Mouse (Mus musculus): ENCODE data around the gene Hapln2.

Hapln2 gene

DNA sequence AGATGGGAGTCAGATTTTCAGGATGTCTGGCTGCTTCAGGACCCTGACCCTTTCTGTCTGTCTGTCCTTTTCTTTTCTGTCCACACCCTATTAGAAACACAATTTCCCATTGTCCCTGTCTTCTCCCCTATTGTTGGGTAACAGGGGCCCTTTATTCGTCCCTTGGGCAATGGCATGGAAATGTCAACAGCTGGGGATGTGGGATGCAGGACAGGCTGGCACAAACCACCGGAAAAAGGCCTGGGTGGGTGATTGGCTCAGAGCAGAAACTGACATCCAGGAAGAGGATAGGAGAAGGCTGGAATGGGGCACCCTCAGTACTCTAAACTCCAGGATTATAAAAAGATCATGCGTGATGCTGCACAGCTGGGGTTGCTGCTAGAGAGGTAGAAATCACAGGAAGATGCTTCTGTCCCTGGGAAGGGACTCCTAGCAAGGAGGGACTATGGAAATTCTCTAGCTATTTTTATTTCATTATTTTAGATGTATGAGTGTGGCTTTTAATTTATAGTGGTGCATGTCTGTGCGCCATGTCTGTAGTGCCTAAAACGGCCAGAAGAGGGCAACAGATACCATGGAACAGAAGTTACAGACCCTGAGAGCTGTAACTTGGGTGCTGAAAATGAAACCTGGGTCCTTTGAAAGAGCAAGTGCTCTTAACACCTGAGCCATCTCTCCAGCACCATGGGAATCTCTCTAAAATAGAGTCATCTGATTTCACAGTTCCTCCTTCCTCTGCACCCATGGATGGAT, at the start of gene Hapln2:
Hapln2 (minus strand) TSS at position 150 of the 753 bp plus-strand sequence.
- ChIA-PET CTCF (interaction anchor here (0.5 to 3.9 kb wide), 25 partner anchors 10 to 299 kb away, joined by 3 to 52 read pairs (median 5); partner anchors contain the start of gene Bcan (in 1 of the 4)), POLR2A (interaction anchor here in 3 of 4 experiments (1.0 to 2.0 kb wide), 5 partner anchors 22 to 67 kb away, joined by 3 to 7 read pairs (median 6); partner anchors contain the start of gene Bcan (in 1 of the 3))

DNA sequence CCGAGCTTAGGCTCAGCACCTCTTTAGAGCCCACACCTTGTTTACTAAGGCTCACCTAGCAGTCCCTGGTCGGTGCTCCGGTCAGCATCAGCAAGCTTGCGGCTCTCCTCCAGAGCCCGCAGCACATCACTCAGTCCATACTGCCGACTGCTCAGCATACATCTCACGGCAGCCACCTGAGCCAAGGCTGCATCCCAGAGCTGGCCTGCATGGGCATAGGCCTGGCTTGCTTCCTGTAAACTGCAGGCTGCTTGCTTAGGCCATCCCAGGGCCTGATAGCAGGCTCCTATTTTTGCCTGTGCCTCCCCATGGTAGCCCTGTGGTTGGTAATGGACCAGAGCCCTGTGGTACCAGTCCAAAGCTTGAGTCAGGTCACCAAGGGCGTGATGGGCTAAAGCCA, 47.4 kb upstream of the Hapln2 start:
- ChIA-PET CTCF (interaction anchor here in 3 of 4 experiments (0.6 to 6.8 kb wide), 9 partner anchors 54 to 307 kb away, joined by 3 to 76 read pairs (median 3); no protein-coding TSS in a partner anchor), POLR2A (interaction anchor here in 1 of 4 experiments (1.0 kb wide), 1 partner anchor 65 kb away, joined by 3 read pairs; no protein-coding TSS in a partner anchor)

DNA sequence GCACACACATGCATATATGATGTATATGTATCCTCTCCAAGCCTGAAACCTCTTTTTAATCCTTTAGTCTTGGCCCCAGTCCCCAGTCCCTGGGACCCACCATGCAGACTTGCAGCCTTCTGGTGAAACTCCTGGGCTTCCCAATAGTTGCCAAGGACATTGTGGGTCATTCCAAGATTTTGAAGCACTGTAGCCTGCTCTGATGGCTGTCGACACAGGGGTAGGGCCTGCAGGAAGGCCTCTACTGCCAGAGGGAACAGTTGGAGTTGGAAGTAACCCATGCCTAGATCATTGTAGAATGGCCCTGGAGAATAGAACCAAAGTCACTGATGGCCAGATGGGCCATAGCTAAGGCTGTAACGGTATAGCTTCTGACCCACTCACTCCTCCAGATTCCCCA, 47.0 kb upstream of the Hapln2 start:
- ChIA-PET POLR2A (interaction anchor here in 1 of 4 experiments (1.0 kb wide), 2 partner anchors 65 to 69 kb away, joined by 3 read pairs; no protein-coding TSS in a partner anchor), CTCF (interaction anchor here in 3 of 4 experiments (0.6 to 6.8 kb wide), 8 partner anchors 55 to 306 kb away, joined by 3 to 76 read pairs (median 3); no protein-coding TSS in a partner anchor)

- ChIA-PET POLR2A (interaction anchor here in 1 of 4 experiments (1.0 to 2.6 kb wide), 2 partner anchors 9 to 70 kb away, joined by 3 to 5 read pairs; no protein-coding TSS in a partner anchor), CTCF (interaction anchor here in 2 of 4 experiments (1.7 to 6.8 kb wide), 3 partner anchors 57 to 63 kb away, joined by 6 to 76 read pairs (median 9); no protein-coding TSS in a partner anchor)
Measured at GRCm38 (mm10) chr3:88073631-88074030, 46.2 kb upstream of the Hapln2 start.

DNA sequence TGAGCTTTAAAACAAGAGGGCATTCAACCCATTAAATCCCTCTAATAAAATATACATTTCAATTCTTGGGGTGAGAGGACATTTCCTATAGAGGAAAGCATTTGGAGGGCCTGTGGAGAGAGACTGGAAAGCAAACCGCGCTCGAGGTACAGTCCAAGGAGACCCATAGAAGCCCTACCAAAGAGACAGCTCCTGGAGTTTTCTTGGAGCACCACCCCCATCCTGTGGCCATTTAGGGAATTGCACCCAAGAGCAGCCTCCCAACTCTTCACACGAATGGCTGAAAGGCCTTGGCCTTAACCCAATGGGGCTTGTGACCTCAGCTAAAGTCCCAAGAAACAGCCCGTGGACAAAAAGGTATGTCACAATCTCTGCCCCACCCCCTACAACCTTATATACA, 44.4 kb upstream of the Hapln2 start:
- ChIA-PET CTCF (interaction anchor here (0.5 to 6.8 kb wide), 69 partner anchors 9 to 1306 kb away, joined by 3 to 76 read pairs (median 4); partner anchors contain the start of genes Hapln2 (in 3 of the 4), Iqgap3 (in 3 of the 4), Nes (in 2 of the 4) and Bcan (in 1 of the 4)), POLR2A (interaction anchor here in 3 of 4 experiments (0.5 to 3.2 kb wide), 27 partner anchors 9 to 545 kb away, joined by 3 to 13 read pairs (median 5); partner anchors contain the start of genes Bcan (in 2 of the 3), Gpatch4 (in 2 of the 3), Hapln2 (in 2 of the 3) and Iqgap3 (in 1 of the 3))

GRCm38 (mm10) chr3:88068386-88068785, 41.0 kb upstream of the Hapln2 start:
- CTCF ChIA-PET = interaction anchor here in 2 of 4 experiments (0.7 to 6.8 kb wide), 4 partner anchors 19 to 312 kb away, joined by 3 to 76 read pairs (median 19); partner anchors contain the start of gene Hapln2 (in 1 of the 2)
- POLR2A ChIA-PET = interaction anchor here in 1 of 4 experiments (0.6 to 2.7 kb wide), 3 partner anchors 13 to 86 kb away, joined by 3 to 13 read pairs (median 3); partner anchors contain the start of gene Iqgap3

DNA sequence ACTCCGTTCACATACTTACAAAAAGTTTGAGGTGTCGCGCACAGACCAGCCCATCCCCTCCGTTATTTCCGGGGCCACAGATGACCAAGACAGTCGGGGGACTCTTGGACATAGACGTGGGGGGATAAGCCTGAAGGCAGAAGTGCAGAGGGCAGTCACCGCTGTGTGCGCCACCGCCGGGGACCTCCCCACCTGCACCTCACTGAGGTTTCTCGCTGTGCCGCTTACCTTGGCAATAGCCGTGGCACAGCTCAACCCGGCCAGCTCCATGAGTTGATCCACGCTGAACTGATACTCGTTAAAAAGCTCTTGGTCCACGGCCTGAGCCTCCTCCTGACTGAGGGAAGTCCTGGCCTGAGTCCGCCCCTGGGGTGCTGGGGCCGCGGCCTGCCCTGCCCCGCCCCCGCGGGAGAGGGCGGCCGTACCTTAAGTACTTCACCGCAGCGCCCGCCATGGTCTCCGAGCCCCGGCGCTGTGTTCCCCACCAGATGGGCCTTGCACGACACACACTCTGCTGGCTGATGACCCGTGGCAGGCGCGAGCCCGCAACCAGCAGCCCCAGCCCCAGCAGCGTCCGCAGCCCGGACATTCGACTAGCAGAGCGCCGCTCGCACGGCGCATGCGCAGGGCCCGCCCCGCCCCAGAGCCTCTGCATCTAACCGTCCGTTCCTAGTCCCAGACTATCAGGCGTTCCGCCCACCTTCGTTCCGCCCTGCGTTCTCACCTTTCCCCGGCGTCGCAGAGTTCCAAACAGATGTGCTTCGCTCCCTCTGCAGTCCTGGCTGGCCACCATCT, 30.7 kb upstream of the Hapln2 start, which contains the start of gene Naxe:
Naxe (minus strand) TSS at position 594 of the 795 bp plus-strand sequence.
- ChIA-PET CTCF (interaction anchor here in 2 of 4 experiments (0.5 to 1.1 kb wide), 3 partner anchors 12 to 88 kb away, joined by 3 to 4 read pairs (median 3); partner anchors contain the start of gene Mef2d (in 1 of the 2)), POLR2A (interaction anchor here in 3 of 4 experiments (1.0 to 2.3 kb wide), 9 partner anchors 10 to 83 kb away, joined by 3 to 12 read pairs (median 5); partner anchors contain the start of gene Gpatch4 (in 3 of the 3))

GRCm38 (mm10) chr3:88057030-88057429, 29.6 kb upstream of the Hapln2 start:
- POLR2A ChIA-PET = interaction anchor here in 3 of 4 experiments (0.6 to 1.9 kb wide), 8 partner anchors 9 to 353 kb away, joined by 3 to 12 read pairs (median 5); partner anchors contain the start of gene Gpatch4 (in 2 of the 3)
- CTCF ChIA-PET = interaction anchor here in 1 of 4 experiments (1.1 kb wide), 1 partner anchor 13 kb away, joined by 3 read pairs; no protein-coding TSS in a partner anchor

- POLR2A ChIA-PET = interaction anchor here in 3 of 4 experiments (0.5 to 2.5 kb wide), 14 partner anchors 8 to 1015 kb away, joined by 3 to 8 read pairs (median 4); partner anchors contain the start of genes Hapln2 (in 1 of the 3), Iqgap3 (in 1 of the 3) and Mef2d (in 1 of the 3)
- CTCF ChIA-PET = interaction anchor here in 3 of 4 experiments (0.6 to 1.3 kb wide), 4 partner anchors 18 to 78 kb away, joined by 3 to 8 read pairs (median 4); partner anchors contain the start of gene Nes (in 1 of the 3)
Measured at GRCm38 (mm10) chr3:88049532-88049931, 22.1 kb upstream of the Hapln2 start.

DNA sequence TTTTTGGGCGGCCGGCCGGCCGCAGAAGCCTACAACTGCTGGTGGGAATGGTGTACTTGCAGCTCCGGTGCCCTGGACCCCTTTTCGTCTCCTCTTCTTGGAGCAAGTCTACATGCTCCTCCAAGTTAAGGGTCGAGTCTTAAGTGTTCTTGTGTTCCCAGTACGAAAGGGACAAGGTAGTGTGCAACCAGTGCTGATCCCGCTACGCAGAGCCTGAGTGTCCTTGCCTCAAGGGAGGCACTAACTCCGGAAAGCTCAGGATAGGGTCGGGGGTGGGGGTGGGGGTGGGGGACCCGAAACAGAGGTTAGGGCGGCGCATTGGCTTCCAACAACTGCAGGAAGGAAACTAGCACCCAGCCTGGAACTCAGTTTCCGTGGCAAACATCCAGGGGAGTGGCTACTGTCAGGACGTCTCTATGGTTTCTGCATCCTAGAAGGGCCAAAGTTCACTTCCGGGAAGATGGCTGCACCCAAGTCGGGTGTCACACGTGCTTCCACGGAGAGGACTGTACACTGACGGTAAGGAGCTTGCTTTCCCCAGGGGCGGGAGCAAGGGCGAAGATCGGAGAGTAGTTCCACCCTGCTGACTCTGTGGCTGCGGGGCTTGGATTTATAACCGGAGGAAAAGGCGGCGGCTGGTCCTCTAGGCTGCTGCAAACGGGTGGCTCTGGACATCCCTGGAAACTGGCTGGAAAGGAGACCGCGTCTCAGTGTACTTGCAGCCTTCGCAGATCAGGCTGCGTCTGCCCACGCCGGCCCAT, 15.5 kb upstream of the Hapln2 start, which contains the start of gene Gpatch4:
Gpatch4 (plus strand) TSS at position 448 of the 761 bp plus-strand sequence.
- ChIA-PET POLR2A (interaction anchor here in 3 of 4 experiments (0.6 to 2.6 kb wide), 21 partner anchors 9 to 157 kb away, joined by 3 to 14 read pairs (median 3); partner anchors contain the start of genes Naxe (in 3 of the 3), Crabp2 (in 1 of the 3), Iqgap3 (in 1 of the 3) and Mef2d (in 1 of the 3)), CTCF (interaction anchor here in 3 of 4 experiments (0.6 to 1.4 kb wide), 5 partner anchors 29 to 339 kb away, joined by 3 to 5 read pairs (median 3); no protein-coding TSS in a partner anchor)

DNA sequence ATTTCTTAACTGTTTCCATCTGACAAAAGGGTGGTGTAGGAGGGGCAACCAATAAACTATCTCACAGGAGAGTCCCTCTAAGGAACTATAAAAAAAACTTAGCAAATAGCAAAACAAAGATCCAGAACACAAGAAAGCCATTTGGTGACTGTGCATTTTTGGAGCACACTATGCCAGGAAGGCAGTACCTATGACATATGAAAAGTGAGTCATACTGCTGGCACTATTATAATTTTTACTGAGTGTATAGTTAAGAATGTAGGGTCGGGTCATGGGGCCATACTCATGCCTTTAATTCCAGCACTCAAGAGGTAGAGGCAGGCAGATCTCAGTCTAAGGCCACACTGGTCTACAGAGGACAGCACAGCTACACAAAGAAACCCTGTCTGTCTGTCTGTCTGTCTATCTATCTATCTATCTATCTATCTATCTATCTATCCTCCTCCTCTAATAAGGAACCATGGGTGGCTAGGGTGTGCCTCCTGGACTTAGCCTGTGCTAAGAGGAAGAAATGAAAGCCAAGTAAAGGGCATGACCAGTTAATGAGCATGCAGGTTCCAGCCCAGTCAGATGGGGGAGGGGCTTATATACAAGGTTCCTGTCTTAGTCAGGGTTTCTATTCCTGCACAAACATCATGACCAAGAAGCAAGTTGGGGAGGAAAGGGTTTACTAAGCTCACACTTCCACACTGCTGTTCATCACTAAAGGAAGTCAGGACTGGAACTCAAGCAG, 8.3 kb upstream of the Hapln2 start:
- ChIA-PET POLR2A (interaction anchor here in 1 of 4 experiments (0.5 kb wide), 1 partner anchor 172 kb away, joined by 3 read pairs; no protein-coding TSS in a partner anchor), CTCF (interaction anchor here in 1 of 4 experiments (0.8 to 1.6 kb wide), 2 partner anchors 36 to 65 kb away, joined by 3 to 7 read pairs; no protein-coding TSS in a partner anchor)

- ChIA-PET CTCF (interaction anchor here in 1 of 4 experiments (1.0 kb wide), 1 partner anchor 212 kb away, joined by 3 read pairs; no protein-coding TSS in a partner anchor), POLR2A (interaction anchor here in 2 of 4 experiments (0.6 to 4.0 kb wide), 5 partner anchors 9 to 68 kb away, joined by 3 to 14 read pairs (median 4); partner anchors contain the start of gene Gpatch4 (in 2 of the 2))
Measured at GRCm38 (mm10) chr3:88033506-88033905, 6.1 kb upstream of the Hapln2 start.

GRCm38 (mm10) chr3:88030608-88031395, 3.4 kb upstream of the Hapln2 start:
- POLR2A ChIA-PET = interaction anchor here in 3 of 4 experiments (0.5 to 4.0 kb wide), 28 partner anchors 8 to 1417 kb away, joined by 3 to 14 read pairs (median 4); partner anchors contain the start of genes Gpatch4 (in 2 of the 3), Iqgap3 (in 2 of the 3), Bcan (in 1 of the 3) and Crabp2 (in 1 of the 3)

GRCm38 (mm10) chr3:88026823-88027222, 560 bp downstream of the Hapln2 start:
- ChIA-PET POLR2A (interaction anchor here in 3 of 4 experiments (0.6 to 2.0 kb wide), 6 partner anchors 27 to 58 kb away, joined by 3 to 7 read pairs (median 5); partner anchors contain the start of genes Bcan (in 1 of the 3) and Naxe (in 1 of the 3)), CTCF (interaction anchor here in 3 of 4 experiments (0.8 to 3.9 kb wide), 6 partner anchors 14 to 45 kb away, joined by 3 to 52 read pairs (median 16); no protein-coding TSS in a partner anchor)

More at GRCm38 (mm10) chr3:88030608-88031395, 3.4 kb upstream of the Hapln2 start:
- CTCF ChIA-PET = interaction anchor here (0.5 to 2.0 kb wide), 26 partner anchors 8 to 817 kb away, joined by 3 to 12 read pairs (median 4); partner anchors contain the start of genes Bcan (in 1 of the 4), Iqgap3 (in 1 of the 4), Mef2d (in 1 of the 4) and Nes (in 1 of the 4)
